7 mouse cellular contexts compared by ENCODE assay signal in the genomic region with DNA sequence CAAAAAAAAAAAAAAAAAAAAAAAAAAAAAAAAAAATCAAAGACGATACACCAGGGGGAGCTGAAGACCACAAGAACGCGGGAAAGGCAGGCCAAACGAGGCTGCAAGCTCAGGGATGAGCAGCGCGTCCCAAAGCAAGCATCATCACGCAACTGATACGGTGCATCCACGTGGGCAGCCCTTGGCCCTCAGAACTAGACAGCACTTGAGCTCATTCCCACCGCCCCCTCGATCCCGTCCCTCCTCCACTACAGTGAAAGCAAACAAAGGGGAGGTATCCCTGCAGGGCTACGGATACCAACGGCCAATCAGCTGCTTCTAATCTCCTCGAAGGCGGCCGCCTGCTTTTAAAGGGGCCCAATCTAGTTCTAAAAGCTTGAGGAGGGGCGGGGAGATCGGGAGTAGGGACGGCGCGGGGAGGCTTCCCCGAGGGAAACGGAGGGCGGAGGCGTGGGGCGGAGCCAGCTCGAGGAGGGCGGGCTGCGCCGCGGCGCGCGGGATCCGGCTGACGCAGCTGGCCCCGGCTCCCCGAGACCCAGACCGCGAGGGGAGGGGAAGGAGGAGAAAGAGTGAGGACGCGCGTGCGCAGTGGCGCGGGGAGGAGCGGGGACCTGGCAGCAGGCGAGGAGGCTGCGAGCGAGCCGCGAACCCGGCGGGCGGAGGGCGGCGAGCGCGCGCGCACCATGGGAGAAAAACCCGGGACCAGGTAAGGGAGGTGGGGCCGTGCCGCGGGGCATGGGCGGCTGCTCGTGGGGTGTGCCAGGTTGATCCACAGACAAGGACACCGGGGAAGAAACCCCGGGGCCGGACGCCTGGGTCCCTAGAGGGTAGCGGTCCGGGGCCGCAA. TPM values are rescaled to one million over a fixed set of nuclear protein-coding genes. Genes with fewer than 3 reads are reported as not detected.
DNase-seq lines count a peak whose midpoint lies in the region; ATAC-seq and TF ChIP-seq lines count a peak whose summit lies in the region.

A gene (plus strand): TSS at position 588 of the 847 bp plus-strand sequence.

- peak; percentile 67 for TF ChIP-seq POLR2A in small intestine, adult 2 months (IDR thresholded peaks at IDR 0.05; ENCODE audit: low read depth, low read length)

- peak; percentile 77 for TF ChIP-seq CTCF in intestine, postnatal 0 days (IDR thresholded peaks at IDR 0.05; ENCODE audit: low read depth)
- TF ChIP-seq CTCF in small intestine, adult 2 months (IDR thresholded peaks at IDR 0.05; ENCODE audit: extremely low read depth, insufficient read length, insufficient replicate concordance, low read depth, low read length): peak; percentile 65; the same call in 1 of the 2 replicates

- H3K27ac ChIP-seq in embryonic facial prominence, embryonic 10.5 days (replicated peaks): peak within 1 kb of the TSS; percentile 92
- H3K27ac ChIP-seq in intestine, postnatal 0 days (ENCODE audit: low read depth, low read length): peak within 1 kb of the TSS; percentile 22; the same call in 1 of the 2 replicates
- H3K27ac ChIP-seq in midbrain, embryonic 12.5 days (replicated peaks): peak within 1 kb of the TSS; percentile 90
- peak within 1 kb of the TSS; percentile 50 for H3K27ac ChIP-seq in small intestine, adult 2 months (ENCODE audit: insufficient read depth, low read depth, low read length)

- peak within 1 kb of the TSS; percentile 93 for H3K4me2 ChIP-seq in intestine, postnatal 0 days (replicated peaks; ENCODE audit: low read depth)
- H3K4me2 ChIP-seq in midbrain, embryonic 12.5 days (replicated peaks): peak within 1 kb of the TSS; percentile 71

- peak within 1 kb of the TSS; percentile 88 for H3K4me3 ChIP-seq in embryonic facial prominence, embryonic 10.5 days
- H3K4me3 ChIP-seq in intestine, postnatal 0 days (ENCODE audit: low read depth, low read length): peak within 1 kb of the TSS; percentile 68
- H3K4me3 ChIP-seq in midbrain, embryonic 12.5 days: peak within 1 kb of the TSS; percentile 78
- H3K4me3 ChIP-seq in small intestine, adult 2 months (ENCODE audit: low read depth, low read length): peak within 1 kb of the TSS; percentile 55

- intact Hi-C loops in left cerebral cortex, postnatal 4 days (cut with DNase I): no loop called here

- peaks cover 43% of the 10 kb centered on the region for H3K4me1 ChIP-seq in embryonic facial prominence, embryonic 10.5 days
- H3K4me1 ChIP-seq in intestine, postnatal 0 days (replicated peaks; ENCODE audit: control insufficient read depth, insufficient read depth, low read length): peaks cover 6% of the 10 kb centered on the region; the same call in 1 of the 2 replicates
- H3K4me1 ChIP-seq in midbrain, embryonic 12.5 days: peaks cover 31% of the 10 kb centered on the region
- H3K4me1 ChIP-seq in small intestine, adult 2 months (ENCODE audit: control insufficient read depth, insufficient read depth, insufficient read length, low read length): no peaks in the 10 kb centered on the region

- under 1% methylated on average over 75 of the region's 75 CpGs for WGBS in embryonic facial prominence, embryonic 10.5 days
- WGBS in intestine, postnatal 0 days: under 1% methylated on average over 67 of the region's 75 CpGs
- under 1% methylated on average over 74 of the region's 75 CpGs for WGBS in midbrain, embryonic 12.5 days
- WGBS in small intestine, adult 2 months: under 1% methylated on average over 75 of the region's 75 CpGs

- no peaks in the 10 kb centered on the region for H3K27me3 ChIP-seq in embryonic facial prominence, embryonic 10.5 days (replicated peaks; ENCODE audit: low read depth, poor library complexity, severe bottlenecking)
- no peaks in the 10 kb centered on the region for H3K27me3 ChIP-seq in intestine, postnatal 0 days (replicated peaks; ENCODE audit: control insufficient read depth, insufficient read depth, low read length)
- no peaks in the 10 kb centered on the region for H3K27me3 ChIP-seq in midbrain, embryonic 12.5 days
- no peaks in the 10 kb centered on the region for H3K27me3 ChIP-seq in small intestine, adult 2 months (ENCODE audit: control insufficient read depth, insufficient read depth, low read length)

- H3K9me3 ChIP-seq in embryonic facial prominence, embryonic 10.5 days: no peaks in the 10 kb centered on the region
- no peaks in the 10 kb centered on the region for H3K9me3 ChIP-seq in intestine, postnatal 0 days (ENCODE audit: control insufficient read depth)
- no peaks in the 10 kb centered on the region for H3K9me3 ChIP-seq in midbrain, embryonic 12.5 days

- peak; percentile 98 for DNase-seq in adrenal gland, postnatal 10 days
- DNase-seq in embryonic facial prominence, embryonic 10.5 days (ENCODE audit: low spot score): peak; percentile 99
- DNase-seq in gonadal fat pad, adult 2 months (ENCODE audit: low read depth): peak; percentile 65
- DNase-seq in left cerebral cortex, postnatal 4 days: peak; percentile 99

- H3K36me3 ChIP-seq in embryonic facial prominence, embryonic 10.5 days (replicated peaks): peaks cover 22% of the 10 kb centered on the region
- peaks cover 14% of the 10 kb centered on the region; the same call in 1 of the 2 replicates for H3K36me3 ChIP-seq in intestine, postnatal 0 days (ENCODE audit: control insufficient read depth, insufficient read depth)
- H3K36me3 ChIP-seq in midbrain, embryonic 12.5 days: peaks cover 15% of the 10 kb centered on the region
- H3K36me3 ChIP-seq in small intestine, adult 2 months (ENCODE audit: control insufficient read depth, insufficient read depth, low read length): peaks cover 9% of the 10 kb centered on the region; the same call in 1 of the 2 replicates

- peak within 1 kb of the TSS; percentile 52 for H3K9ac ChIP-seq in intestine, postnatal 0 days (ENCODE audit: low read depth, low read length)
- peak within 1 kb of the TSS; percentile 78 for H3K9ac ChIP-seq in midbrain, embryonic 12.5 days (replicated peaks)

- peak; percentile 96 for ATAC-seq in intestine, postnatal 0 days
- peak; percentile 95 for ATAC-seq in midbrain, embryonic 12.5 days (ENCODE audit: low FRiP score, low read depth)

RNA-seq across cellular contexts. Expression of the gene that starts here (rescaled TPM):
- 10 to 100 TPM; 21.7 to 26.0 TPM for total RNA-seq in adrenal gland, postnatal 10 days (2021)
- polyA plus RNA-seq in embryonic facial prominence, embryonic 10.5 days (2016; fragmentation: Nextera tagmentation; extraction: Ambion mirVana): 28.4 and 29.4 TPM in 2 replicates
- polyA plus RNA-seq in gonadal fat pad, adult 2 months (2012; rRNA removed): 58.5 and 60.4 TPM in 2 replicates
- polyA plus RNA-seq in intestine, postnatal 0 days (2015; fragmentation: Nextera tagmentation; extraction: Ambion mirVana): 7.4 and 7.8 TPM in 2 replicates
- 10 to 100 TPM; 76.6 to 81.3 TPM for total RNA-seq in left cerebral cortex, postnatal 4 days (2021)
- 37.0 and 41.1 TPM in 2 replicates for polyA plus RNA-seq in midbrain, embryonic 12.5 days (2016; fragmentation: Nextera tagmentation; extraction: Ambion mirVana)
- 15.3 and 23.2 TPM in 2 replicates for polyA plus RNA-seq in small intestine, adult 2 months (2012; rRNA removed)

Comparison
In these comparisons a context has a peak if more than half of its experiments do, and no peak if none do; other contexts are left out.
1. Peak in every context shown above with its lines: DNase-seq, ATAC-seq, H3K4me3 ChIP-seq and H3K27ac ChIP-seq.
2. H3K27ac ChIP-seq: peak in every context shown above with its lines; median percentile 92 in embryonic facial prominence, embryonic 10.5 days; 90 in midbrain, embryonic 12.5 days; 50 in small intestine, adult 2 months; 22 in intestine, postnatal 0 days.